Mouse (Mus musculus): Measurements from ENCODE around the gene Plcb4. TPM values are rescaled to one million over a fixed set of nuclear protein-coding genes. Genes with fewer than 3 reads are reported as not detected.
"Not testable (repeated sequence)": the region's sequence is repeated elsewhere in the genome, so short reads cannot be mapped to it uniquely, and the experiment has no call there.

Plcb4 gene
- polyA plus RNA-seq, 1 experiment = 20.3 TPM

DNA sequence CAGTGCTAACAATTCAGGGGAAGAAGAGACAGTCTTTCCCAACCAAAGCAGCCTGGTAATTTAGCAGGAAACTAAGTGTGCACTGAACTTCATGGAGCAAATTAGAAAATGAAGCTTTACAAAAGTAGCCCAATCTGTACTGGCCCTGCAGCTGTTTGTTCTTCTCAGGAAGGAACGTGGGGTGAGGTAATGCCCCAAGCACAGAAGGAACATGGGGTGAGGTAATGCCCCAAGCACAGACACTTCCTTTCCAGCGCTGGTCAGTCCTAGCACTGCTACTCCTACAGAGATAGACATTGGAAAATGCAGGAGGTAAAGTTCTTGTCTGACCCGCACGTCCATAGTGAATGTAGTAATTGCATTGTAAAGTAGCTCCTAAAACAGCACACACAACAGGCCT is 325.2 kb downstream of the Plcb4 start:
- DNase-seq = no peak
- Histone ChIP-seq H3K4me3 (replicated peaks; ENCODE audit: extremely low read depth, low read depth, low read length) (no peak overlapping the region), H3K4me1 (ENCODE audit: control insufficient read depth, insufficient read depth, low read length) (no peaks in the 10 kb centered on the region)
- 66% methylated on average over 4 of the region's 4 CpGs for WGBS
- TF ChIP-seq POLR2A (IDR thresholded peaks at IDR 0.05; ENCODE audit: borderline replicate concordance, extremely low read depth, low read depth, low read length) (no peak), CTCF (IDR thresholded peaks at IDR 0.05; ENCODE audit: insufficient read depth, low read length) (no peak)

DNA sequence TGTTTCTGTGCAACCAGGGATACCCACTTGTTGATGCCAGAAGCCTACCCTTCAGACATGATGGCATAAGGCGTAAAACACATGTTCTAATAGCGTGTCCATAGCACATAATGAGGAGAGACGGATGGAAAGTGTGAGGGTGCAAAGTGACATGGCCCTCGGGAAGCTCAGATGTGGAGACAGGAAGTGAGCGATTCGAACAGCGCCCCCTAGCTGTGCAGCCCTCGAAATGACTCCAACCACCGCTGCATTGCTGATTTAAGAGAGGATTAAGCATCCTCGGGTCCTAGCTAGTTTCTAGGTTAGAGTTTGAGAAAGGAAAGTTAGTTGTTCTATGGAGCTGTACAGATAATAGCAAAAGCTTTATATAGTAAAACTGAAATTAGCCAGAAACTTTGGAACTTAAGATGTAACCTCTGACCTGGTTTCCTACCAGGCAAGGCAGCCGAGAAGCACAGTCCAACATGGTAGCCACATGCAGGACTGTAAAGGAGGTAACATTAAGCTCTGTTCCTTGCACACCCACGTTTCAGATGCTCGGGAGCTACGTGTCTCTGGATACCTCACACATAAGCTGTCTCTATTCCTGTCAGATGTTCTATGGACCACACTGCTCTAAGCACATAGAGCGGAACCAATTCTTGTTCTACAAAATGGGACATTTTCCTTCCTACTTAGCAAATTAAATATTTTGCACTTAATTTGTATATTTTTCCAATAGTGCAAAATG is 326.9 kb downstream of the Plcb4 start:
- TF ChIP-seq POLR2A (IDR thresholded peaks at IDR 0.05; ENCODE audit: borderline replicate concordance, extremely low read depth, low read depth, low read length) (no peak), CTCF (IDR thresholded peaks at IDR 0.05; ENCODE audit: insufficient read depth, low read length) (peak; percentile 41; the same call in 1 of the 2 replicates)
- 87% methylated on average over 15 of the region's 15 CpGs for WGBS
- Histone ChIP-seq H3K4me3 (replicated peaks; ENCODE audit: extremely low read depth, low read depth, low read length) (no peak overlapping the region), H3K4me1 (ENCODE audit: control insufficient read depth, insufficient read depth, low read length) (no peaks in the 10 kb centered on the region)
- no peak for DNase-seq

DNA sequence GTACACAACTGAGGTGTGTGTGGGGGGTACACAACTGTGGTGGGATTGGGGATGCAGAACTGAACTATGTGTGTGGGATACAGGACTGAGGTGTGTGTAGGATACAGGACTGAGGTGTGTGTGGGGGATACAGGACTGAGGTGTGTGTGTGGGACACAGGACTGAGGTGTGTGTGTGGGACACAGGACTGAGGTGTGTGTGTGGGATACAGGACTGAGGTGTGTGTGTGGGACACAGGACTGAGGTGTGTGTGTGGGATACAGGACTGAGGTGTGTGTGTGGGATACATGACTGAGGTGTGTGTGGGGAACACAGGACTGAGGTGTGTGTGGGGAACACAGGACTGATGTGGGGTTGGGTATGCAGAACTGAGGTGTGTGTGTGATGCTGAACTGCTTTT is 329.7 kb downstream of the Plcb4 start:
- not testable (repeated sequence) for DNase-seq; H3K4me3 ChIP-seq (replicated peaks; ENCODE audit: extremely low read depth, low read depth, low read length)

DNA sequence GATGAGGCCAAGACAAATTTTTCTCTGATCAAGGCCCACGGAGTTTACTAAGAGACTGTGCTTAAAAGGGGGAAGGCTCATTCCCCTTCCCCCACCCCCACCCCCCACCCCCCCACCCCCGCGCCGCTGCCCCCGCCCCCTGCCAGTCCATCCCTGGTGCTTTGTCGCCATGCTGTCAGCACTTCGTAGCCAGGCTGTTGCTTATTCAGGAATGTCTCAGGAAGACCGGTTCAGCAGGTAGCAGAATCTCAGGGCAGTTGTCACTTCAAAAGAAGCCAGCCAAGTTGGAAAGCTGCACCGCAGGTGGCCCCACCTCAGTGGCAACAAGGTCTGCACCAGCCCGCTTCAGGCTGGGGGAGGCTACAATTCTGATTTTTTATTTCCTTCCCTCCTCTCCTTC is 331.9 kb downstream of the Plcb4 start:
- WGBS = 73% methylated on average over 10 of the region's 10 CpGs

More for the DNA sequence above, 329.7 kb downstream of the Plcb4 start:
- H3K4me1 ChIP-seq (ENCODE audit: control insufficient read depth, insufficient read depth, low read length) = not testable (repeated sequence)

DNA sequence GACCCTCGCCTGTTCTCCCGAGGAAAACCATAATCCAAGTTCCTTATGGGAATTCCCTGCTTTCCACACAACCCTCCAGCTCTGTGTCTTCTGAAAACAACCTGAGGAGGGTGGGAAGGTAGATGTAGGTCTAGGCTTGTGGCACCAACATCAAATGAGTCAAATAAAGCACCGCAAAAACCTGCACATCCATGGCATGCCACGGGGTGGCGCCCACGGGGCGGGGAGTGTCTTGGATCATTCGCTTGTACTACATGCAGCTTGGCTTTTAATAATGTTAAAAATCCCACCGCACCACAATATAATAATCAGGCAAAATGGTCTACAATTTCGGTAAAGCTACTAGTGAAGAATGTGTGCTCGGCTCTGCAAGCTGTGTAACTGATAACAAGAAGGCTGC is 334.5 kb downstream of the Plcb4 start:
- no peak for DNase-seq
- TF ChIP-seq CTCF (IDR thresholded peaks at IDR 0.05; ENCODE audit: insufficient read depth, low read length) (peak; percentile 19; the same call in 1 of the 2 replicates), POLR2A (IDR thresholded peaks at IDR 0.05; ENCODE audit: borderline replicate concordance, extremely low read depth, low read depth, low read length) (no peak)
- H3K4me1 ChIP-seq (ENCODE audit: control insufficient read depth, insufficient read depth, low read length) = no peaks in the 10 kb centered on the region
- no peak overlapping the region for H3K4me3 ChIP-seq (replicated peaks; ENCODE audit: extremely low read depth, low read depth, low read length)
- 90% methylated on average over 11 of the region's 11 CpGs for WGBS

More for the DNA sequence above, 331.9 kb downstream of the Plcb4 start:
- DNase-seq; H3K4me1 ChIP-seq (ENCODE audit: control insufficient read depth, insufficient read depth, low read length); H3K4me3 ChIP-seq (replicated peaks; ENCODE audit: extremely low read depth, low read depth, low read length): not testable (repeated sequence)

DNA sequence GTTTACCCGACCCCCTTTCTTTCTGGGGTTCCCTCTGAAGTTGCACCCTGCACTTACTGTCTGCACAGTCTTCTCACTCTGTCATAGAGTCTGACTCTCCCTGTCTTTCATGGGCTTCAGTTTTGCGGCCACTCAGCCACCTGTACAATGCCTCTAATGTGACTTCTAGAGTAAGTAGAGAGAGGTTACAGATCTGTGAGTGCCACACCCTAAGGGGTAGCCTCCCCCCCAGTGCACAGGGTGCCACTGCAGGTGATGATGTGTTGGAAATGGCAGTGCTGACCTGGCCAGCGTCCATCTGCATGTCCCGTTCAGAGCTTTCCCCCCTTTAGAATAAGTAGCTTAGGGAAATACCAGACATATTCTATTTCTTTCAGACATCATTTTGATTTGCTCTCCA is 336.4 kb downstream of the Plcb4 start:
- no peak overlapping the region for H3K4me3 ChIP-seq (replicated peaks; ENCODE audit: extremely low read depth, low read depth, low read length)
- no peaks in the 10 kb centered on the region for H3K4me1 ChIP-seq (ENCODE audit: control insufficient read depth, insufficient read depth, low read length)
- 89% methylated on average over 4 of the region's 4 CpGs for WGBS
- TF ChIP-seq POLR2A (IDR thresholded peaks at IDR 0.05; ENCODE audit: borderline replicate concordance, extremely low read depth, low read depth, low read length) = no peak
- no peak for TF ChIP-seq CTCF (IDR thresholded peaks at IDR 0.05; ENCODE audit: insufficient read depth, low read length)
- DNase-seq = no peak

DNA sequence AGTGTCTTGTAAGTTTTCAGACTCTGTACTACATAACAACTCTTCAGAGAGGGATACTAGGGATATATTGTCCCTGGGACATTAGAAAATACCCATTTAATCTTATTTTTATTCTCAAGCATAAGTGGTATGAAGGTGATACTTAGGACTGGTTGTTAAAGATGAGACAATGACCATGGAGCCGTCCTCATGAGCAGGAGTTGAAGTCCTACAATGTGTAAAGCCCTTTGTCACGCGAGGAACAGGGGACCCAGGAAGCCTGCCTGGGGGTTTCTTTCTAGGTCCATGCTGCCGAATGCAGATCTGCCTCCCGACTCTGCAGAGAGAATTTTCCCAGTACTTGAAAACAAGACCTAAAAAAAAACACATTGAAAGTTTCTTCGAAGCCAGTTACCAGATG is 338.1 kb downstream of the Plcb4 start:
- TF ChIP-seq POLR2A (IDR thresholded peaks at IDR 0.05; ENCODE audit: borderline replicate concordance, extremely low read depth, low read depth, low read length) = no peak
- no peak for TF ChIP-seq CTCF (IDR thresholded peaks at IDR 0.05; ENCODE audit: insufficient read depth, low read length)
- no peaks in the 10 kb centered on the region for H3K4me1 ChIP-seq (ENCODE audit: control insufficient read depth, insufficient read depth, low read length)
- no peak overlapping the region for H3K4me3 ChIP-seq (replicated peaks; ENCODE audit: extremely low read depth, low read depth, low read length)
- WGBS = 90% methylated on average over 6 of the region's 6 CpGs
- no peak for DNase-seq

DNA sequence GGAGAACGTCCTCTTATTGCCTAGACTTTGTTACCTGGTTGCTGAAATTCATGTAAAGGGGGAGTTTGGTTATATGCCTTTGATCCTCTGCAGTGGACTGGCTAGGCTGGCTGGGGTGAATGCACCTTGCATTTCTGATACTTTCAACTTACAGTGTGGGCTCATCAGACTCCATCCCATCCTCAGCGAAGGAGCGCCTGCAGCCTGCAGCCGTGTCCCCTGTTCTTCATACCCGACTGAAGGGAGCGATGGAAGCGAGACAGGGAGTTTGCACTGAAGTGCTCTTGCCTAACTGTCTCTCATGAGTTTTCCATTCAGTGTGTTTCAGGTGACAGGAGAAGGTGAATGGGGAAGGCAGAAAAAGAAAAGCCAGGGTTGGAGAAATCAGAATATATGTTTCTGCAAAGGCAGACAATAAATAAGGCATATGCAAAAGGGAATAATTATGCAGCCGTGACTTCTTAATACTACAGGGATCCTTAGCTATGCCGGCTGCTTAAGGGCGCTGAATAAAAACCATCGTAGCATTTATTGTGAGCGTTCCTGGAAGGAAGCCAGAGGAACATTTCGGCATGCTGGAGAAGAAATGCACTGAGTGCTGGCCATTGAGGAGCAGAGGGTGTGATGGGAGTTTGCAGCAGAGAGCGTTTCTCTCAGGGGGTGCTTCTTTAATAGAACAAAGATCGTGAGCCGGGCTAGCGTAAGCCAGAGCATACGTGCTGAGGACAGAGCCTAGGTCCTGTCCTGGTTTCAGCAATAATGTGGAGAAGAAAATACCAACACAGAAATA is 338.7 kb downstream of the Plcb4 start:
- DNase-seq = no peak
- WGBS = 83% methylated on average over 18 of the region's 18 CpGs
- no peaks in the 10 kb centered on the region for H3K4me1 ChIP-seq (ENCODE audit: control insufficient read depth, insufficient read depth, low read length)
- no peak overlapping the region for H3K4me3 ChIP-seq (replicated peaks; ENCODE audit: extremely low read depth, low read depth, low read length)
- TF ChIP-seq CTCF (IDR thresholded peaks at IDR 0.05; ENCODE audit: insufficient read depth, low read length) = no peak
- no peak for TF ChIP-seq POLR2A (IDR thresholded peaks at IDR 0.05; ENCODE audit: borderline replicate concordance, extremely low read depth, low read depth, low read length)

DNA sequence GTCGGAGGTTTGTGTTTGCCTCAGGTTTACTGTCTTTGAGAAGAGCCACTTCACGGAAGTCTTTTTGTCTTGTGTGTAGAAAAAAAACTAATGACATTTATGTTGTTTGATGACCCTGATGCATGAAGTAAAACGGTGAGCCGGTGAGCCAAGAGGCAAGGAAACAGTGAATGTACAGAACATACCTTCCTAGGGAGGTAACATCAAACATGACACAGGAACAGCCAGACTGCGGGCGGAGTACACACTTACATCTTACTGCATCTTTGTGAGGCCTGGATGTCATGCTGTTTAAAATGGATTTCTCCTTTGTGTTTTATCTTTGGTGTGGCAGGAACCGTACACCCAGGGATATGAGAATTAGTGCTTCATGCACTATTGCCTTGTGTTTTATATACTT is 340.1 kb downstream of the Plcb4 start:
- H3K4me3 ChIP-seq (replicated peaks; ENCODE audit: extremely low read depth, low read depth, low read length) = no peak overlapping the region
- no peak for DNase-seq
- TF ChIP-seq CTCF (IDR thresholded peaks at IDR 0.05; ENCODE audit: insufficient read depth, low read length) = no peak
- no peak for TF ChIP-seq POLR2A (IDR thresholded peaks at IDR 0.05; ENCODE audit: borderline replicate concordance, extremely low read depth, low read depth, low read length)
- H3K4me1 ChIP-seq (ENCODE audit: control insufficient read depth, insufficient read depth, low read length) = no peaks in the 10 kb centered on the region
- WGBS = 89% methylated on average over 7 of the region's 7 CpGs

DNA sequence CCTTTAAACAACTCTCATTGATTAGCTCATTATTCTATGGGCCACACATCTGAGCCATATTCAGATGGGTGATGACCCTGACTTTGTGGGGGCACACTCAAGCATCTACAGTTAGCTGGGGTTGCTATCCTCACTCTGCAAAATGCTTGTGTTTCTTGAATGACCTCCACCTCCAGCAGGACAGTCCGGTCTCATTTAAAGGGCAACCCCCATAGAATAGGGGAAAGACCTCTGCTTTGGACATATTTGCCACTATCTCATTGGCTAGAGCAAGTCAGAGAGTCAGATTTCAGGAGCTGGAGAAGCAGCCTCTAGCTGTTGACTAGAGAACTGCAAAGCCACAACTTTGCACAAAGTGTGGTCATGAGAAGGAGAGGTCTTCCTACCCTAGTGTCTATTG is 340.6 kb downstream of the Plcb4 start:
- DNase-seq = no peak
- TF ChIP-seq CTCF (IDR thresholded peaks at IDR 0.05; ENCODE audit: insufficient read depth, low read length) (no peak), POLR2A (IDR thresholded peaks at IDR 0.05; ENCODE audit: borderline replicate concordance, extremely low read depth, low read depth, low read length) (no peak)
- no peak overlapping the region for H3K4me3 ChIP-seq (replicated peaks; ENCODE audit: extremely low read depth, low read depth, low read length)
- H3K4me1 ChIP-seq (ENCODE audit: control insufficient read depth, insufficient read depth, low read length) = no peaks in the 10 kb centered on the region
- WGBS = 66% methylated on average over 1 of the region's 1 CpGs
